ENCODE assay signal across 17 mouse cellular contexts in the genomic region with DNA sequence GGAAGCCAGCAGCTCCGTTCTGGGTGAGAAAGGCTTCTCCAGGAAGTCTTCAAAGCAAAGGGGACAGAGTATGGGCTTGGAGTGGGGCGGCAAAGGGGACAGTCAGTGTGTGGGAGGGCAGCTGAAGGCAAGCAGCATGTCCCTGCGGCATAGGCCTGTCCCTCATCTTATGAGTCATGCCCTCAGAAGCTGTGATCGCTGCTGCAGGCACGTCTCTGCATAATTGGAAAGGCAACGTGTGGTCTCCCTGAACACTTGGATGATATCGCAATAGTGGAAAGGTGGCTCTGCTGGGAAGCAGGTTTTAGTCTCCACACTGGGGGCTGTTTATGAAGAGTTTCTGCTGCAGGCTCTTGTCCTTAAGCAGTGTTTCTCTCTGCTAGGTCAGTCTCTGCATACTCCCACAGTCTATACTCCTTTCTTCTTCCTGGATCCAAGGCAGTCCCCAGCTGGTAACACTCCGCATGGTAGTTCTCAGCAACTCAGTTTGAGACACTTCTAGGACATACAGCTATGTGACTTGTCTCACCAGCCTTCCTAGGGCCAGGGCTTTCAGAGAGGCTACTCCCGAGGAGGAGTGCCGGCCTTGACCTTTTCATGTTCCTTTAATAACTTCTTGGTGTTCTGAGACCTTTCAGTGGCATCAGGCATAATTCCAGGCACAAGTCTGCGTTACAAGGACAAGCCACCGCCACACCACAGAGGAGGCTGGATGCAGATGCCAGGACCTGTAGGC. TPM values are rescaled to one million over a fixed set of nuclear protein-coding genes. Genes with fewer than 3 reads are reported as not detected.
DNase-seq lines count a peak whose midpoint lies in the region; ATAC-seq and TF ChIP-seq lines count a peak whose summit lies in the region.
"Had no signal": no experiment of that assay in that cellular context is flagged by ENCODE, and none has a peak within 500 bp of the region (broad histone marks: within the 10 kb centered on the region; RNA-seq: fewer than 3 reads in every experiment).

No protein-coding gene starts in this region.

- no peaks in the 10 kb centered on the region for H3K9me3 ChIP-seq in lung, embryonic 14.5 days (ENCODE audit: low read depth, low read length)
- H3K9me3 ChIP-seq: forebrain, embryonic 12.5 days; limb, embryonic 15.5 days; midbrain, embryonic 13.5 days had no signal

- no peak overlapping the region for H3K4me2 ChIP-seq in lung, embryonic 14.5 days
- H3K4me2 ChIP-seq: forebrain, embryonic 12.5 days; limb, embryonic 15.5 days; midbrain, embryonic 13.5 days had no signal

- 72% methylated on average over 12 of the region's 12 CpGs for WGBS in lung, embryonic 14.5 days

- no peak for ATAC-seq in lung, embryonic 14.5 days (ENCODE audit: insufficient read depth)
- ATAC-seq: hindbrain, postnatal 0 days; liver, postnatal 0 days; midbrain, embryonic 13.5 days had no signal

- H3K4me3 ChIP-seq in lung, embryonic 14.5 days (ENCODE audit: low read depth, low read length), result no peak overlapping the region
- H3K4me3 ChIP-seq: forebrain, embryonic 12.5 days; heart, adult 2 months; limb, embryonic 15.5 days; midbrain, embryonic 13.5 days had no signal

- peak; percentile 50 for DNase-seq in lung, embryonic 14.5 days
- no peak for DNase-seq in lung, postnatal 25 days (ENCODE audit: low spot score)
- peak; percentile 31 for DNase-seq in urinary bladder, postnatal 14 days (ENCODE audit: low spot score)
- DNase-seq in urinary bladder, postnatal 4 days (ENCODE audit: low spot score in 2 of 2), result no peak
- peak; percentile 52 for DNase-seq in brain, adult 2 months (ENCODE audit: low read depth, low spot score)
- no peak for DNase-seq in embryo, embryonic 11 days
- DNase-seq in layer of hippocampus, postnatal 36 days, result no peak
- no peak for DNase-seq in heart, postnatal 4 days
- DNase-seq: cerebellum, adult 8-10 months; heart, adult 2 months; liver, postnatal 0 days; right cerebral cortex, adult 18-20 months; thymus, adult 2 months had no signal

- TF ChIP-seq CTCF in lung, embryonic 14.5 days (IDR thresholded peaks at IDR 0.05; ENCODE audit: low read depth), result no peak

- no peaks in the 10 kb centered on the region for H3K27me3 ChIP-seq in lung, embryonic 14.5 days (ENCODE audit: insufficient read depth, low read length)
- H3K27me3 ChIP-seq: forebrain, embryonic 12.5 days; limb, embryonic 15.5 days; midbrain, embryonic 13.5 days had no signal

- H3K36me3 ChIP-seq in lung, embryonic 14.5 days (ENCODE audit: insufficient read depth), result no peaks in the 10 kb centered on the region
- H3K36me3 ChIP-seq: forebrain, embryonic 12.5 days; limb, embryonic 15.5 days; midbrain, embryonic 13.5 days had no signal

- peaks cover 21% of the 10 kb centered on the region for H3K4me1 ChIP-seq in lung, embryonic 14.5 days (ENCODE audit: insufficient read depth)

- no peak overlapping the region for H3K9ac ChIP-seq in lung, embryonic 14.5 days
- H3K9ac ChIP-seq: forebrain, embryonic 12.5 days; limb, embryonic 15.5 days; liver, postnatal 0 days; midbrain, embryonic 13.5 days had no signal

- no peak overlapping the region; the same call in 1 of the 2 replicates for H3K27ac ChIP-seq in lung, embryonic 14.5 days (ENCODE audit: low read depth)
- H3K27ac ChIP-seq: forebrain, embryonic 12.5 days; heart, adult 2 months; hindbrain, postnatal 0 days; limb, embryonic 15.5 days; midbrain, embryonic 13.5 days had no signal

RNA-seq across cellular contexts. Expression of gene Tns3, which starts 14.1 kb away (rescaled TPM):
- 34.7 and 41.0 TPM in 2 replicates for polyA plus RNA-seq in lung, embryonic 14.5 days (2014; fragmentation: Nextera tagmentation; extraction: Ambion mirVana)
- 10 to 100 TPM; 43.4 to 59.0 TPM for total RNA-seq in layer of hippocampus, postnatal 36 days (2021)
- 10 to 100 TPM; 32.5 to 37.1 TPM for total RNA-seq in heart, postnatal 4 days (2021)

Comparison
In these comparisons a context has a peak if more than half of its experiments do, and no peak if none do; other contexts are left out.
1. DNase-seq: peak in lung, embryonic 14.5 days (single experiment), urinary bladder, postnatal 14 days (single experiment) and brain, adult 2 months (single experiment); none in lung, postnatal 25 days (single experiment), urinary bladder, postnatal 4 days (0 of 2), embryo, embryonic 11 days (single experiment), layer of hippocampus, postnatal 36 days (0 of 2) and heart, postnatal 4 days (single experiment).